Mouse (Mus musculus) kidney, adult 2 months (tissue): ENCODE results near the gene Nkd1.
A peak's percentile ranks its signal among the peaks of the same experiment; 100 is the strongest.

Source experiments
- CTCF ChIP-seq: fragments of 200-500 bp; conservative IDR thresholded peaks from 2 replicates; pipeline ENCODE4 v1.5.1; 2011; ENCODE audit warnings: low read depth, mild to moderate bottlenecking, control low read depth, low read length, moderate library complexity, mixed read lengths; ENCODE audit not compliant: insufficient read depth, insufficient read length
- POLR2A ChIP-seq: fragments of 200-500 bp; IDR thresholded peaks from one replicate; pipeline ENCODE4 v1.6.1; 2011; ENCODE audit warnings: low read depth, low read length, control low read depth

- TF ChIP-seq POLR2A: no peak
- peak; percentile 56 for TF ChIP-seq CTCF
Measured at GRCm38 (mm10) chr8:88631081-88631480, 109.9 kb downstream of the Nkd1 start.
